Mouse (Mus musculus) ES-E14 (cell line): Measurements from ENCODE around the gene Tbc1d23. TPM values are rescaled to one million over a fixed set of nuclear protein-coding genes. Genes with fewer than 3 reads are reported as not detected.

Experiments used
- DNase-seq: peaks from one replicate; pipeline ENCODE4 v3.0.0-alpha.2; 2013; ENCODE audit warnings: low read depth, low spot score
- H3K27ac ChIP-seq: 2 replicates; pipeline ENCODE4 v1.5.1; 2012; ENCODE audit warnings: low read depth, mild to moderate bottlenecking, low read length, moderate library complexity, mixed read lengths; ENCODE audit not compliant: poor library complexity, insufficient read depth, severe bottlenecking
- H3K36me3 ChIP-seq: 2 replicates; pipeline ENCODE4 v1.6.1; 2012; ENCODE audit warnings: mild to moderate bottlenecking, low read length, moderate library complexity, mixed read lengths; ENCODE audit not compliant: control insufficient read depth, poor library complexity, insufficient read depth, severe bottlenecking
- H3K4me1 ChIP-seq, 2 experiments: fragments of 150-350 bp in 1 of 2; sonication (generic) in 1 of 2; 2 replicates each; pipeline ENCODE4 v1.6.1; 2012; ENCODE audit warnings: low read length in 2 of 2, mild to moderate bottlenecking in 1 of 2, mixed read lengths in 1 of 2; ENCODE audit not compliant: control insufficient read depth in 2 of 2, insufficient read depth in 2 of 2, poor library complexity in 1 of 2
- H3K4me3 ChIP-seq, 2 experiments: fragments of 150-350 bp in 1 of 2; sonication (generic) in 1 of 2; 2 replicates each; pipeline ENCODE4 v1.5.1; 2012; ENCODE audit warnings: low read length in 2 of 2, low read depth in 1 of 2, mild to moderate bottlenecking in 1 of 2, mixed read lengths in 1 of 2; ENCODE audit not compliant: insufficient read depth in 1 of 2, poor library complexity in 1 of 2, severe bottlenecking in 1 of 2
- H3K9ac ChIP-seq: 2 replicates; pipeline ENCODE4 v1.6.1; 2012; ENCODE audit warnings: low read depth, mild to moderate bottlenecking, low read length, mixed read lengths; ENCODE audit not compliant: poor library complexity, insufficient read depth, severe bottlenecking
- H3K9me3 ChIP-seq: fragments of 150-350 bp; sonication (generic); 2 replicates; pipeline ENCODE4 v1.6.1; 2012; ENCODE audit warnings: low read depth, mild to moderate bottlenecking, low read length; ENCODE audit not compliant: control insufficient read depth, insufficient read depth
- CHD2 ChIP-seq: IDR thresholded peaks from 2 replicates; pipeline ENCODE4 v1.6.1; 2014; ENCODE audit warnings: mild to moderate bottlenecking, low read depth, low read length, inconsistent platforms
- HCFC1 ChIP-seq: IDR thresholded peaks from 2 replicates; pipeline ENCODE4 v1.6.1; 2012; ENCODE audit warnings: low read length, inconsistent platforms, borderline replicate concordance; ENCODE audit not compliant: insufficient read depth
- MAFK ChIP-seq: IDR thresholded peaks from 2 replicates; pipeline ENCODE4 v1.6.1; 2014; ENCODE audit warnings: mild to moderate bottlenecking, low read depth, low read length, inconsistent platforms; ENCODE audit not compliant: insufficient read depth
- ZC3H11A ChIP-seq: IDR thresholded peaks from 2 replicates; pipeline ENCODE4 v1.6.1; 2012; ENCODE audit warnings: low read depth, mild to moderate bottlenecking, inconsistent platforms, low read length, borderline replicate concordance
- ZNF384 ChIP-seq: IDR thresholded peaks from 2 replicates; pipeline ENCODE4 v1.6.1; 2012; ENCODE audit warnings: low read depth, low read length, inconsistent platforms
- in situ Hi-C, 2 experiments: fragments of 600-800 bp; cut with MboI; formaldehyde crosslinking; loops; one replicate each; pipeline ENCODE4 v1.15.1; 2025; ENCODE audit warnings: low sequenced_read_pairs in 2 of 2, inconsistent platforms in 1 of 2; ENCODE audit not compliant: unreplicated experiment in 2 of 2
- total RNA-seq: library from RNA; depleted of rRNA; stranded (reverse); fragments of 300-350 nt; gene quantifications from 2 replicates; pipeline ENCODE4 v1.2.3, GENCODE M21; 2012

The Tbc1d23 gene
- total RNA-seq, 1 experiment: 31.1 TPM

DNA sequence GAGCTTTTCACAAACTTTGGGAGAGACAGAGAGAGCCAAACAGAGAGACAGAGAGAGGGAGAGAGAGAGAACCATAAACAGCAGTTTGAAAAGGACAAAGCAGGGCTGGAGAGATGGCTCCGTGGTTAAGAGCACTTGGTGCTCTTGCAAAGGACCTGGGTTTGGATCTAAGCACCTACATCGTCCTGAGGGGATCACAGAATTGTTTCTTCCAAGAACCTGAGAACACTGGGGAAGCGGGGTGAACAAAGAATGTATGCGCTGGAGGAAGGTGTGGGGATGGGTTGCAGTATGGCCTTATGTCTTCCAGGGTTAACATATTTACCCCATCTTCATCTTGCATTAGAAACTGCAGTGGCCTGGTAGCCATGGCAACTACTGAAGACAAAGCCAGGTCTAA is 63.1 kb downstream of the Tbc1d23 start:
- in situ Hi-C loops: no loop called here
- no peak overlapping the region for H3K9ac ChIP-seq
- H3K9me3 ChIP-seq: no peaks in the 10 kb centered on the region
- H3K4me3 ChIP-seq: no peak overlapping the region
- H3K36me3 ChIP-seq: peaks cover 17% of the 10 kb centered on the region
- H3K4me1 ChIP-seq: peaks cover 2 to 9% of the 10 kb centered on the region in 2 experiments; a peak in 1 of 4 replicates
- H3K27ac ChIP-seq: no peak overlapping the region
- TF ChIP-seq ZNF384 (no peak), MAFK (no peak), ZC3H11A (no peak), HCFC1 (no peak), CHD2 (no peak)
- DNase-seq: no peak

DNA sequence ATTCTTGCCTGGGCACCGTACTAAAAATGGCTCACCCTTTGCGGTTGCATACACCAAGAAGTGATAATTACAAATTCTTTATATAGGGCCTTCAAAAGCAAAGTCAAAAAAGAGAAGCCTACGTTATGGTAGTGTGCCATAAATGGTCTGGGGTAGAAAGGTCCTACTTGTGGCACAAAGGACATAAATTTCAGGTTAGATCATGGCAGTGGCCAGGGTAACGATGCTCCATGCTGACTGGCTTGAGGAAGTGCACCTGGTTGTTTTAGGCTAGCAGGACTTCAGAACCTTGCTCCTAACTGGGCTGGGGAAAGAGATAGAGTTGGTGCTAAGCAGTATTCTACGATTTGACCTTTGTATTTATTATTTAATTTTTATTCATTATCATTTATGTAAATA is 63.8 kb downstream of the Tbc1d23 start:
- H3K9ac ChIP-seq: no peak overlapping the region
- TF ChIP-seq MAFK: no peak
- TF ChIP-seq CHD2: no peak
- TF ChIP-seq ZC3H11A: no peak
- TF ChIP-seq HCFC1: no peak
- TF ChIP-seq ZNF384: no peak
- in situ Hi-C loops: no loop called here
- DNase-seq: no peak
- H3K27ac ChIP-seq: no peak overlapping the region
- H3K36me3 ChIP-seq: peaks cover 20% of the 10 kb centered on the region
- H3K4me1 ChIP-seq: peaks cover 2 to 9% of the 10 kb centered on the region in 2 experiments; a peak in 1 of 4 replicates
- H3K4me3 ChIP-seq: peak overlapping the region in 1 of 2 experiments; percentile 90; a peak in 2 of 4 replicates
- H3K9me3 ChIP-seq: no peaks in the 10 kb centered on the region

DNA sequence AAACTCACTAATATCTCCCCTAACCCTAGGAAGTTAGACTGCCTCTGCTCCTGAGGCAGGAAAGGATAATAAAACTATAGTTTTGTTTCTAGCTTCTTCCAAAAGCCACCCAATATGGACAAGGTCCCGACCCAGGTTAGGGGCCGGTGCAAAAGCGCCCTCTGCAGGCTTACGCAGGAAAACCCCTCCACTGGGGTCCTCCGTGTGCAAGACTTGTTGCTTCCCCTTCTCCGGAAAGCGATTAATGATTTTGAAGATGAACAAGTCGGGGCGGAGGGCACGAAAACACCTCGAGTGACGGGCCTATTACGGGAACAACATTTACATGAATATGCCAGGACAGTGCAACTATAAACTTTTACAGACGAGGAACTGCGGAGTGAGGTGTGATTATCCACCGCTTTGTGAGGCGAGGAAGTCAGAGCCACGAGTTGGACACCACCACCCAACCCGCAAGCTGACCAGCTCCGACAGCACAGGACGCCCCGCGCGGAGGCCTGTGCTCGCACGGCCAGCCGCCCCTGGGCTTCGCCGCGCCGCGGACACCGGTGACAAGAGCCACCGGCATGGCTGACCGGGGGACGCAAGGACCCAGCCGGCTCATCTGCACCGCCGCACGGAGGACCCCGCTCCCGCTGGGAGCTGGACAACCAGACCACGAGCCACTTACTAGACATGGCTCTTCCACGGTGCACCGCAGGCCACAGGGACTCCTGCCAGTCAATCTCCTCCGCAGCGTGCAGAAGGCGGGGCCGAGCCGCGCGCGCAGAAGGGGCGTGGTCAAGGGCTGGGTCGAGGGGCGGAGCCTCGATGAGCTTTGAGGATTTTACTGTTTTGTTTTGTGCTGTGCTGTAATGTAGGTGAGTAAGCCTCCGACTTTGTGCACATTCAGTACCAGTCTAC is 64.4 kb downstream of the Tbc1d23 start, which contains the start of gene Nit2:
TSS of gene Nit2 (minus strand) at position 731 of the 903 bp plus-strand sequence.
- Histone ChIP-seq H3K4me3 (peak within 1 kb of the TSS; percentile 90 to 96), H3K36me3 (peaks cover 18% of the 10 kb centered on the region), H3K27ac (peak within 1 kb of the TSS; percentile 63; the same call in 1 of the 2 replicates), H3K9ac (peak within 1 kb of the TSS; percentile 91), H3K9me3 (no peaks in the 10 kb centered on the region), H3K4me1 (peaks cover 2 to 9% of the 10 kb centered on the region in 2 experiments; a peak in 1 of 4 replicates)
- peak; percentile 67 for DNase-seq
- TF ChIP-seq CHD2 (no peak), ZC3H11A (no peak)
- in situ Hi-C loops: no loop called here

DNA sequence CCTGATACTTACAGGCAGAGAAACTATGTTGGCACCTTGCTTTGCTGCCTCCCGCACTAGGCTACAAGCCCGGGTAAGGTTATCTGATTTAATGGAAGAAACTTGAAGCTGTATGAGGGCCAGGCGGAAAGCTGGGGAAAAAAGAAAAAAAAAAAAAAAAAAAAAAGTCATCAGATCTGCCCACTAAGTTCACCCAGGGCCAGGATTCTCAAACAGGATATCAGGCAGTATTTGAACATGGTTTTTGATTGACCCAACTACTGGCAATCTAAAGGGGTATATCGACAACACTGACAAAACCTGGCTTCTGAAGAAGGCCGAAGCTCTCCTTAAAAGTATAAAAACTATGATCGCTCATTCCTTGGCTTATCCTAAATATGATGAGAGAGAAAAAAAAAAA is 65.2 kb downstream of the Tbc1d23 start:
- Histone ChIP-seq H3K27ac (no peak overlapping the region), H3K36me3 (peaks cover 15% of the 10 kb centered on the region), H3K9me3 (no peaks in the 10 kb centered on the region), H3K9ac (no peak overlapping the region), H3K4me1 (peaks cover 2 to 7% of the 10 kb centered on the region in 2 experiments; a peak in 1 of 4 replicates), H3K4me3 (peak overlapping the region in 1 of 2 experiments; percentile 90; a peak in 3 of 4 replicates)
- TF ChIP-seq CHD2: no peak
- no peak for TF ChIP-seq ZC3H11A
- no peak for TF ChIP-seq MAFK
- peak; percentile 68 for TF ChIP-seq ZNF384
- TF ChIP-seq HCFC1: no peak
- no peak for DNase-seq
- in situ Hi-C loops: no loop called here
